Mouse (Mus musculus): Measurements from ENCODE around the gene Ano1. TPM values are rescaled to one million over a fixed set of nuclear protein-coding genes. Genes with fewer than 3 reads are reported as not detected.
A peak's percentile ranks its signal among the peaks of the same experiment; 100 is the strongest.

Gene Ano1
- polyA plus RNA-seq, 1 experiment from 2014 or later: 2.6 TPM

DNA sequence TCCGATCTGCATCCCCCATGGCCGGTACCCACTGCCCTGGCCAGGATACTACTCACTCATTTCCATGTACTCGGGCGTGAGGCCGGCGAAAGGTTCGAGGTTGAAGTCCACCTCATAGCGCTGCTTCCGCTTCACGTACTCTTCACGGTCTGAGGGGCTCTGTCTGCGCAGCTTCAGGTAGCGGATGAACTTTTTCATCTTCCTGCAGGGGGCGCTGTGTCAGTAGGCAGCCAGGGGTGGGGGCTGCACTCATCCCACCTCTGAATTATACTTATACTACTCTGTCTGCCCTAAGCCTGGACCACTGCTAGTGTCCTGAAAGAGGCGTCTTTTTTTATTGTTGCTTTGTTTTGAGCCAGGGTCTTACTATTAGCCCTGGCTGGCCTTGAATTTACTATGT is 143.9 kb downstream of the Ano1 start:
- ATAC-seq (ENCODE audit: insufficient read depth, low FRiP score, low TSS enrichment) (no peak), DNase-seq (ENCODE audit: low spot score) (no peak)
- Histone ChIP-seq H3K27ac (ENCODE audit: low read depth, low read length) (no peak overlapping the region), H3K4me2 (ENCODE audit: low read depth) (no peak overlapping the region), H3K9ac (ENCODE audit: low read length) (no peak overlapping the region), H3K36me3 (ENCODE audit: control insufficient read depth, insufficient read depth, low read length) (no peaks in the 10 kb centered on the region), H3K4me1 (ENCODE audit: control insufficient read depth, insufficient read depth, low read length) (no peaks in the 10 kb centered on the region), H3K4me3 (ENCODE audit: low read depth, low read length) (no peak overlapping the region), H3K9me3 (ENCODE audit: control insufficient read depth, low read length) (no peaks in the 10 kb centered on the region), H3K27me3 (ENCODE audit: control insufficient read depth, insufficient read depth, low read length) (no peaks in the 10 kb centered on the region)
- 90% methylated on average over 15 of the region's 15 CpGs for WGBS

DNA sequence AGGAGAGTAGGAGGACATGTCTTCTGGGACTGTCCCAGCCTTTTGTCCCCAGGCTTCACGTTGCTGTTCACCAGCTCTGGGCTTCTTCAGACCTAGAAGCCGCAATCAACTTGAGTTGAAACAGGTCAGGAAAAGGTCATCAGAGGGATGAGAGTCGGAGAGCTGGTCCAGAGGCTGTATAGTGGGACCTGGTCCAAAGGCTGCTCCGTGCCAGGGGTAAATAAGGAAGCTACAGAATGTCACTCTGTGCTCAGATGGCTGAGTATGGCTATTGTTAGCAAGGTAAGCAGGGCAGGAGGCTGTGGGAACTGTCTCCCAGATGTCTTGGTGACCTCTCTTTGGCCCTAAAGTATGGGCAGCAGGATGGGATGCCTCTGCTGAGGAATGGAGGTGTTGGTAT is 147.0 kb downstream of the Ano1 start:
- H3K36me3 ChIP-seq (ENCODE audit: control insufficient read depth, insufficient read depth, low read length): no peaks in the 10 kb centered on the region
- H3K4me1 ChIP-seq (ENCODE audit: control insufficient read depth, insufficient read depth, low read length): no peaks in the 10 kb centered on the region; the same call in 1 of the 2 replicates
- 76% methylated on average over 4 of the region's 4 CpGs for WGBS
- H3K4me2 ChIP-seq (ENCODE audit: low read depth): no peak overlapping the region
- no peaks in the 10 kb centered on the region for H3K9me3 ChIP-seq (ENCODE audit: control insufficient read depth, low read length)
- H3K27ac ChIP-seq (ENCODE audit: low read depth, low read length): no peak overlapping the region
- no peak overlapping the region for H3K4me3 ChIP-seq (ENCODE audit: low read depth, low read length)
- ATAC-seq (ENCODE audit: insufficient read depth, low FRiP score, low TSS enrichment) (no peak), DNase-seq (ENCODE audit: low spot score) (no peak)
- H3K27me3 ChIP-seq (ENCODE audit: control insufficient read depth, insufficient read depth, low read length): no peaks in the 10 kb centered on the region
- H3K9ac ChIP-seq (ENCODE audit: low read length): no peak overlapping the region

DNA sequence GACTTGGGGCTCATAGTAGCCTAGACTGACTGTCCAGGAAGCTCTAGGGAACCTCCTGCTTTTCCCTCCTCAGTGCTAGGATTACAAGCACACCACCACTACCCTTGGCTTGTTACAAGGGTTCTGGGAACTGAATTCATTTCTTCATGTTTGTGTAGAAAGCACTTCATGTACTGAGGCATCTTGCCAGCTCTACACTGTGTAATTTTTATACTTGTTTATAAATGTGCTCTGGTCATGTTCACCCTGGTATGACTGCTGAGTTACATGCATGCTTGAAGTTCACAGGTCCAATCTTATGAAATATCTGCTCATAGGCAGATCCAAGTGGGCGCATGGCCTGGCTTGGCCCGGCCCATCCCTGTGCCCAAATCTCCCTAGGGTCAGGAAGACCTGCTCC is 147.5 kb downstream of the Ano1 start:
- Histone ChIP-seq H3K27ac (ENCODE audit: low read depth, low read length) (no peak overlapping the region), H3K4me2 (ENCODE audit: low read depth) (no peak overlapping the region), H3K27me3 (ENCODE audit: control insufficient read depth, insufficient read depth, low read length) (no peaks in the 10 kb centered on the region), H3K36me3 (ENCODE audit: control insufficient read depth, insufficient read depth, low read length) (no peaks in the 10 kb centered on the region), H3K4me1 (ENCODE audit: control insufficient read depth, insufficient read depth, low read length) (no peaks in the 10 kb centered on the region; the same call in 1 of the 2 replicates), H3K4me3 (ENCODE audit: low read depth, low read length) (no peak overlapping the region), H3K9me3 (ENCODE audit: control insufficient read depth, low read length) (no peaks in the 10 kb centered on the region), H3K9ac (ENCODE audit: low read length) (no peak overlapping the region)
- 98% methylated on average over 2 of the region's 2 CpGs for WGBS
- DNase-seq (ENCODE audit: low spot score): no peak
- no peak for ATAC-seq (ENCODE audit: insufficient read depth, low FRiP score, low TSS enrichment)

DNA sequence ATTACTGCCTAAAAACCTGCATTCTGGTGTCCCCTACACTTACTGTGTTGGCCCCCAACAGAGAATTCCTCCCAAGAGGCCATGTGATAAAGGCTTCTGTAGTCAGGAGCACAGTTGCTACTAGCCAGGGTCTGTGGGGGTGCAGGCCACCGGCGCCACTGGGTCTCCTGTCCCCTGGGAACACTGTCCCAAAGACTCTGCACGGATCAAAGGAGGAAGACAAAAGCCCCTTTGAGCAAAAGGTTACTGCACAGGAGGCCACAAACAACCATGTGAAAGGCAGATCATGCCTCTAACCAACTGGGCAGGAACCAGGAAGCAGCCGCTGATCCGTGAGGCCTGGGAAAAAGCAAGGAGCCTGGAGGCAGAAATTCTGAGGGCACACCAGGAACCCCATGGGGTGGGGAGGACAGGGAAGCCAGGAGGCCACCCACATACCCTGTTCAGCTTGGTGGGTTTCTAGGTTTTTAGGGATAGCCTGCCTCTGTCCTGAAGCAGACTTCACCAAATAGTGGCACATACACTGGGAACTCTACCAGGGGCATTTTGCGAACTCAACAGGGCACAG is 151.4 kb downstream of the Ano1 start:
- DNase-seq (ENCODE audit: low spot score) (no peak), ATAC-seq (ENCODE audit: insufficient read depth, low FRiP score, low TSS enrichment) (no peak)
- Histone ChIP-seq H3K27me3 (ENCODE audit: control insufficient read depth, insufficient read depth, low read length) (no peaks in the 10 kb centered on the region), H3K36me3 (ENCODE audit: control insufficient read depth, insufficient read depth, low read length) (no peaks in the 10 kb centered on the region), H3K4me1 (ENCODE audit: control insufficient read depth, insufficient read depth, low read length) (no peaks in the 10 kb centered on the region; the same call in 1 of the 2 replicates), H3K4me2 (ENCODE audit: low read depth) (no peak overlapping the region), H3K9me3 (ENCODE audit: control insufficient read depth, low read length) (no peaks in the 10 kb centered on the region), H3K27ac (ENCODE audit: low read depth, low read length) (no peak overlapping the region), H3K9ac (ENCODE audit: low read length) (no peak overlapping the region; the same call in 1 of the 2 replicates), H3K4me3 (ENCODE audit: low read depth, low read length) (no peak overlapping the region)
- WGBS: 30% methylated on average over 6 of the region's 6 CpGs

DNA sequence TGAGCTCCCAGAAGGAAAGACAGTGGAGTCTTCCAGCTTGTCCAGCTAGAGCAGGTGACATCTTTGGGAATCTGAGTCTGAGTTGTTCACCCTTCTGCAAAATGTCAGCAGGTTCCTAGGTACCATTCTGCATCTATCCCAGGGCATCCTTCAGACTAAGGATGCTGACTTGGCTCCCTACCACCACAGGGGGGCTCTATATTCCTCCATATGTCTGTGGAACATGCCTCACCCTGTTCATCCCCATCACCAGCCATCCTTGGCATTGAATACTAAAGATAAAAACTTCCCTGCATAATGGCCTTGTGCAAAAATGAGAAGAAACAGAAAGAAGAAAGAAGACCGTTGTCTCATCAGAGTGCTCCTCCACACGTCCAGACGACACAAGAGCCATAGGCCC is 162.3 kb downstream of the Ano1 start:
- no peak for DNase-seq (ENCODE audit: low spot score)
- H3K36me3 ChIP-seq (ENCODE audit: control insufficient read depth, insufficient read depth, low read length): no peaks in the 10 kb centered on the region

DNA sequence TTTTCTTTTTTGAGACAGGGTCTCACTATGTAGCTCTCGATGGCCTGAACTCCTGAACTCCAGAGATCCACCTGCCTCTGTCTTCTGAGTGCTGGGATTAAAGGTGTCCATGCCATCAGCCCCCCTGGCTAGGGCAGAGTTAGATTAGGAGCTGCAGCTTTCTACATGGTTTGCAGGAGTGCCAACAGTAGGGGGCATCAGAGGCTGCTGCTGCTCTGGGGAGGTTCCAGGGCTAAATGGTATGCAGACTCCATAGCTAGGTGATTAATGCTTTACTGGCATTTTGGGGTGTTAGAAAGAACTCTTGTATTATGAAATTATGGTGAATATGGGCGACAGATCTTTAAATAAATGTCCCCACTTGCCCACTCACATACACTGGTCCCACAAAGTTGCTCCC is 164.5 kb downstream of the Ano1 start:
- Histone ChIP-seq H3K36me3 (ENCODE audit: control insufficient read depth, insufficient read depth, low read length) (no peaks in the 10 kb centered on the region), H3K4me2 (ENCODE audit: low read depth) (no peak overlapping the region), H3K27me3 (ENCODE audit: control insufficient read depth, insufficient read depth, low read length) (no peaks in the 10 kb centered on the region), H3K4me3 (ENCODE audit: low read depth, low read length) (no peak overlapping the region), H3K9ac (ENCODE audit: low read length) (no peak overlapping the region), H3K27ac (ENCODE audit: low read depth, low read length) (no peak overlapping the region), H3K9me3 (ENCODE audit: control insufficient read depth, low read length) (no peaks in the 10 kb centered on the region), H3K4me1 (ENCODE audit: control insufficient read depth, insufficient read depth, low read length) (no peaks in the 10 kb centered on the region)
- ATAC-seq (ENCODE audit: insufficient read depth, low FRiP score, low TSS enrichment): no peak
- peak; percentile 49 for DNase-seq (ENCODE audit: low spot score)
- 39% methylated on average over 2 of the region's 2 CpGs for WGBS

More for the DNA sequence above, 162.3 kb downstream of the Ano1 start:
- Histone ChIP-seq H3K9ac (ENCODE audit: low read length) (no peak overlapping the region), H3K4me2 (ENCODE audit: low read depth) (no peak overlapping the region), H3K4me3 (ENCODE audit: low read depth, low read length) (no peak overlapping the region), H3K4me1 (ENCODE audit: control insufficient read depth, insufficient read depth, low read length) (no peaks in the 10 kb centered on the region), H3K9me3 (ENCODE audit: control insufficient read depth, low read length) (no peaks in the 10 kb centered on the region), H3K27ac (ENCODE audit: low read depth, low read length) (no peak overlapping the region), H3K27me3 (ENCODE audit: control insufficient read depth, insufficient read depth, low read length) (no peaks in the 10 kb centered on the region)
- 90% methylated on average over 3 of the region's 3 CpGs for WGBS
- ATAC-seq (ENCODE audit: insufficient read depth, low FRiP score, low TSS enrichment): no peak

DNA sequence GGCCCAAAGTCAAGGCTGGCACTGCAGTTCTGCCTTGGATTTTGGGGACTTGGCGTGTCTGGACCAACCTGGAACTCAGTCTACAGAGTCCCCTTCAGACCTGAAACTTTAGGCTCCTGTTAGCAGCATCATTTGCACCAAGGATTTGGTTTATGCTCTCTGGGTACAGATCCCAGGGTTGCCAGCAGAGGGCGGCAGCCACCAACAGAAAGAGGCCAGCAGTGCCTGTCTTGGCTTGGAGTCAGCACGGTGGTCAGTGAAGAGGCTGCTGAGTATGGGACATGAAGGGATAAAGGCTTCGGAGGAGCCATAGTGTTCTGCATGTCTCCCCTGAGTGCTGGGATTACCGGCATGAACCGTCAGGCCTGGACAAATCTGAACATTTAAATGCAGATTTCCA is 166.1 kb downstream of the Ano1 start:
- H3K27ac ChIP-seq (ENCODE audit: low read depth, low read length): no peak overlapping the region
- H3K4me2 ChIP-seq (ENCODE audit: low read depth): no peak overlapping the region
- H3K4me3 ChIP-seq (ENCODE audit: low read depth, low read length): no peak overlapping the region
- H3K9me3 ChIP-seq (ENCODE audit: control insufficient read depth, low read length): no peaks in the 10 kb centered on the region
- peaks cover 8% of the 10 kb centered on the region; the same call in 1 of the 2 replicates for H3K4me1 ChIP-seq (ENCODE audit: control insufficient read depth, insufficient read depth, low read length)
- H3K27me3 ChIP-seq (ENCODE audit: control insufficient read depth, insufficient read depth, low read length): no peaks in the 10 kb centered on the region
- peak; percentile 83 for DNase-seq (ENCODE audit: low spot score)
- no peak for ATAC-seq (ENCODE audit: insufficient read depth, low FRiP score, low TSS enrichment)
- no peaks in the 10 kb centered on the region for H3K36me3 ChIP-seq (ENCODE audit: control insufficient read depth, insufficient read depth, low read length)
- WGBS: 10% methylated on average over 6 of the region's 6 CpGs
- no peak overlapping the region for H3K9ac ChIP-seq (ENCODE audit: low read length)

DNA sequence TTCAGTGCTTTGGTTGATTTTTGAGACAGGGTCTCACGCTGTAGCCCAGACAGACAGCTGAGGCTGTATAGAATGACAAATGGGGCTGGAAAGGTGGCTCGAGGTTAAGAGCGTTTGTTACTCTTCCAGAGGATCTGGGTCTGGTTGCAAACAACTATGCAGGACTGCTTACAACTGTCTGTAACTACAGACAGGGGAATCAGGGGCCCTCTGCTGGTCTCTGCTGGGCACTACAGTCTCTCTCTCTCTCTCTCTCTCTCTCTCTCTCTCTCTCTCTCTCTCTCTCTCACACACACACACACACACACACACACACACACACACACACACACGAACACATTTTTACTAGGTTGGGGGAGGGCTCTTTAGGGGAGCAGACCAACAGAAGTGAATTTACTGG is 168.2 kb downstream of the Ano1 start:
- ATAC-seq (ENCODE audit: insufficient read depth, low FRiP score, low TSS enrichment) (no peak), DNase-seq (ENCODE audit: low spot score) (peak; percentile 59)
- Histone ChIP-seq H3K4me2 (ENCODE audit: low read depth) (no peak overlapping the region), H3K36me3 (ENCODE audit: control insufficient read depth, insufficient read depth, low read length) (peaks cover 4% of the 10 kb centered on the region), H3K4me3 (ENCODE audit: low read depth, low read length) (no peak overlapping the region), H3K27ac (ENCODE audit: low read depth, low read length) (no peak overlapping the region), H3K9ac (ENCODE audit: low read length) (no peak overlapping the region), H3K9me3 (ENCODE audit: control insufficient read depth, low read length) (no peaks in the 10 kb centered on the region), H3K4me1 (ENCODE audit: control insufficient read depth, insufficient read depth, low read length) (peaks cover 8% of the 10 kb centered on the region; the same call in 1 of the 2 replicates), H3K27me3 (ENCODE audit: control insufficient read depth, insufficient read depth, low read length) (no peaks in the 10 kb centered on the region)
- 5% methylated on average over 4 of the region's 4 CpGs for WGBS

DNA sequence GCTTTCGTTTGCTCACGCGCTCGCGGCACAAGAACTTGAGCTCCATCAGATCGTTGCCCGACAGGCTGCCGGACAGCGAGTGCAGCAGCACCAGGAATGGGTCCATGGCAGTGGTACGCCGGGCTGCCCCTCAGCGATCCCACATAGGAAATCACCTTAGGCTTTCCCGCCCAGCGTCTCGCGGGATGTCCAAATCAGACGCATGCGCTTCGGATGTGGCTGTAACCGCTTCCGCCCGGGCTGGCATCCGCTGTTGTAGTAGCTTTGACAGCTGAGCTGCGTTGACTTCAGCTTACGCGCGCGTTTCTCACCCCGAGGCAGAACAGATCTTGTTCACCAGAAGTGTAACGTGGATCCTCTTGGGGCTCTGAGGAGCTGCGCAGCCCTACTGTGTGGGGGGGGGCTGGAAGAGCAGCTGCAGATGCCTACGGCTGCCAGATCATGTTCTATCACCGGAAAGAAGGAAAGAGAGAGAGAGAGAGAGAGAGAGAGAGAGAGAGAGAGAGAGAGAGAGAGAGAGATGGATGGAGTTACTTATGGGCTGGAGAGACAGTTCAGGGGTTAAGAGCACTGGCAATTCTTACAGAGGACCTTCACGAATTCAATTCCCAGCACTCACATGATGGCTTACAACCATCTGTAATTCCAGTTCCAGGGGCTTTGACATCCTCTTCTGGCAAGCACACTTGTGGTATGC is 169.3 kb downstream of the Ano1 start, which contains the start of gene Fadd:
TSS of gene Fadd (minus strand) at position 180 of the 697 bp plus-strand sequence.
- Histone ChIP-seq H3K4me1 (ENCODE audit: control insufficient read depth, insufficient read depth, low read length) (peaks cover 8% of the 10 kb centered on the region; the same call in 1 of the 2 replicates), H3K36me3 (ENCODE audit: control insufficient read depth, insufficient read depth, low read length) (peaks cover 4% of the 10 kb centered on the region), H3K27me3 (ENCODE audit: control insufficient read depth, insufficient read depth, low read length) (no peaks in the 10 kb centered on the region), H3K4me2 (ENCODE audit: low read depth) (peak within 1 kb of the TSS; percentile 80), H3K27ac (ENCODE audit: low read depth, low read length) (peak within 1 kb of the TSS; percentile 70; the same call in 1 of the 2 replicates), H3K4me3 (ENCODE audit: low read depth, low read length) (peak within 1 kb of the TSS; percentile 77), H3K9me3 (ENCODE audit: control insufficient read depth, low read length) (no peaks in the 10 kb centered on the region), H3K9ac (ENCODE audit: low read length) (peak within 1 kb of the TSS; percentile 76)
- DNase-seq (ENCODE audit: low spot score) (peak; percentile 96), ATAC-seq (ENCODE audit: insufficient read depth, low FRiP score, low TSS enrichment) (peak; percentile 75)
- WGBS: 4% methylated on average over 34 of the region's 34 CpGs
